Mouse (Mus musculus): Measurements from ENCODE around the gene Mcl1. TPM values are rescaled to one million over a fixed set of nuclear protein-coding genes. Genes with fewer than 3 reads are reported as not detected.

The Mcl1 gene
- polyA plus RNA-seq, 1 experiment: 46.4 TPM

DNA sequence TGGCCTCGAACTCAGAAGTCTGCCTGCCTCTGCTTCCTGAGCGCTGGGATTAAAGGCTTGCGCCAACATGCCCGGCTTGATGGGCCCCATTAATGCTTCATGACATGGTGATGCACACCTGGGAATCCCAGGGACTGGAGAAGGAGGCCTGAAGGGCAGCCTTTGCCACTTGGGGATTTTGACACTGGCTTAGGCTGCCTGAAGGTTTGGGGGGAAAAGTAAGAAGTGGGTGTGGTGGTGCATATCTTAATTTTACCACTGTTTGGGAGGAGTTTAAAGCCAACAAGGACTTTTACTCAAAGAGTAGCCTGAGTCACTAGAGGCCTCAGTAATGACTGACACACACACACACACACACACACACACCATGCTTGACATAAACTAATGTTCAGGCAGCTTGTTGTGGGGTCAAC lies 6.4 kb downstream of the Mcl1 start:
- Histone ChIP-seq H3K27me3 (ENCODE audit: control insufficient read depth, insufficient read depth, insufficient read length) (no peaks in the 10 kb centered on the region), H3ac (ENCODE audit: control insufficient read depth, insufficient read length, low read depth) (no peak overlapping the region), H3K36me3 (ENCODE audit: control insufficient read depth, insufficient read depth) (peaks cover 54% of the 10 kb centered on the region), H3K4me3 (ENCODE audit: insufficient read depth, poor library complexity, severe bottlenecking) (no peak overlapping the region), H3K79me3 (ENCODE audit: low read depth) (peaks cover 81% of the 10 kb centered on the region), H3K79me2 (ENCODE audit: control insufficient read depth, insufficient read depth) (peaks cover 98% of the 10 kb centered on the region)
- TF ChIP-seq USF1 (IDR thresholded peaks at IDR 0.05; ENCODE audit: low read depth): no peak
- no peak for TF ChIP-seq MAX (IDR thresholded peaks at IDR 0.05)
- TF ChIP-seq MYOD1 (IDR thresholded peaks at IDR 0.05; ENCODE audit: control insufficient read depth, insufficient read length, low read depth): no peak
- no peak for TF ChIP-seq CTCF (IDR thresholded peaks at IDR 0.05; ENCODE audit: control insufficient read depth, insufficient read depth, insufficient read length)
- no peak for TF ChIP-seq MYOG (IDR thresholded peaks at IDR 0.05; ENCODE audit: control insufficient read depth, extremely low read depth, insufficient read length)
- no peak for TF ChIP-seq FOSL1 (IDR thresholded peaks at IDR 0.05; ENCODE audit: insufficient read depth, low read length, poor library complexity, severe bottlenecking)
- TF ChIP-seq CEBPB (IDR thresholded peaks at IDR 0.05; ENCODE audit: low read depth): no peak

DNA sequence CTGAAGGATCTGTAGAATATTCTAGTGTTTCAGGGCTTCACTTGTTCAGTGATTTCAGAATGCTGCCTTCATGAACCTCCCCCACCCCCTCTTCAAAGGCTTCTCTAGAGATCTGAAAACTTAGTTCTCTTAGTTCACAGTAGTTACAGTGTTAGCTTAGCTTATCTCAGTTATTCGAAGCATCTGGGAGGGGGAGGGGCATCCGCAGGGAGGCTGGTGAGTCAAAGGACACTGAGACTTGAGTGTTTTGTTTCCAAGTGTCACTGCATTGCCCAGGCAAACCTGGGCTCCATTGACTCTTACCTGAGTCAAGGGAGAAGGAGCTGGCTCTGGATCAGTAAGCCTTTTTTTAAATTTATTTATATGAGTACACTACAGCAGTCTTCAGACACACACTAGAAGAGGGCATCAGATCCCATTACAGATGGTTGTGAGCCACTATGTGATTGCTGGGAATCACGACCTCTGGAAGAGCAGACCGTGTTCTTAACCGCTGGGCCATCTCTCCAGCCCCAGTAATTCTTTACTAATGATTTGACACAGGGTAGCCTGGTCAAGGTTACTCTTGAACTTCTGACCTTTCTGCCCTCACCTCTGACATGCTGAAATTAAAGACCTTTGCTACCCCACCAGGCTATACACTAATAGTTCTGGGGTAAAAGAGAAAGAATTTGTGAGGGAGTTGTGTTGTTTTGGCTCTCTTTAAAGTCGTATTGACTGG lies 7.7 kb downstream of the Mcl1 start:
- Histone ChIP-seq H3ac (ENCODE audit: control insufficient read depth, insufficient read length, low read depth) (no peak overlapping the region), H3K36me3 (ENCODE audit: control insufficient read depth, insufficient read depth) (peaks cover 41% of the 10 kb centered on the region), H3K79me3 (ENCODE audit: low read depth) (peaks cover 78% of the 10 kb centered on the region), H3K79me2 (ENCODE audit: control insufficient read depth, insufficient read depth) (peaks cover 98% of the 10 kb centered on the region), H3K4me3 (ENCODE audit: insufficient read depth, poor library complexity, severe bottlenecking) (no peak overlapping the region), H3K27me3 (ENCODE audit: control insufficient read depth, insufficient read depth, insufficient read length) (no peaks in the 10 kb centered on the region)
- TF ChIP-seq CEBPB (IDR thresholded peaks at IDR 0.05; ENCODE audit: low read depth) (no peak), USF1 (IDR thresholded peaks at IDR 0.05; ENCODE audit: low read depth) (no peak), MYOD1 (IDR thresholded peaks at IDR 0.05; ENCODE audit: control insufficient read depth, insufficient read length, low read depth) (no peak), FOSL1 (IDR thresholded peaks at IDR 0.05; ENCODE audit: insufficient read depth, low read length, poor library complexity, severe bottlenecking) (no peak), MAX (IDR thresholded peaks at IDR 0.05) (no peak), CTCF (IDR thresholded peaks at IDR 0.05; ENCODE audit: control insufficient read depth, insufficient read depth, insufficient read length) (no peak), MYOG (IDR thresholded peaks at IDR 0.05; ENCODE audit: control insufficient read depth, extremely low read depth, insufficient read length) (no peak)

DNA sequence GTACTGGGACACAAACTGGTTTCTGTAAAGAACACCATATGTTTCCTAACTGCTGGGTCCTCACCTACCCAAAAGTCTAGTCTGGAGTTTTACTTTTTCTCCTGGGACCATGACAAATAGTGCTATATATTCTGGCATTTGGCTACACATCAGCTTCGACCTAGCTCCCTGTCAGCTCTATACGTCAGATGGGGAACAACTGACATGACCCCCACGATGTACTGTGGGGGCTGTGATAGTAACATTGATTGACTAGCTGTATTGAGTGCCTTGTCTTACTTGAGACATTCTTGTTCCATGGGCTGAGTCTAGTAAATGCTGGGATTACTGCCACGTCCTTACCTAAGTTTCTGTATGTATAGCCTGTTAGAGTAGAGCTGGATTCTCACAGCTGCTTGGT lies 8.9 kb downstream of the Mcl1 start:
- H3K27me3 ChIP-seq (ENCODE audit: control insufficient read depth, insufficient read depth, insufficient read length): no peaks in the 10 kb centered on the region
- H3K4me3 ChIP-seq (ENCODE audit: insufficient read depth, poor library complexity, severe bottlenecking): no peak overlapping the region
- peaks cover 76% of the 10 kb centered on the region for H3K79me3 ChIP-seq (ENCODE audit: low read depth)
- H3K36me3 ChIP-seq (ENCODE audit: control insufficient read depth, insufficient read depth): peaks cover 28% of the 10 kb centered on the region
- TF ChIP-seq MYOG (IDR thresholded peaks at IDR 0.05; ENCODE audit: control insufficient read depth, extremely low read depth, insufficient read length): no peak
- TF ChIP-seq CTCF (IDR thresholded peaks at IDR 0.05; ENCODE audit: control insufficient read depth, insufficient read depth, insufficient read length): no peak
- no peak for TF ChIP-seq MAX (IDR thresholded peaks at IDR 0.05)
- no peak for TF ChIP-seq CEBPB (IDR thresholded peaks at IDR 0.05; ENCODE audit: low read depth)
- TF ChIP-seq FOSL1 (IDR thresholded peaks at IDR 0.05; ENCODE audit: insufficient read depth, low read length, poor library complexity, severe bottlenecking): no peak
- TF ChIP-seq USF1 (IDR thresholded peaks at IDR 0.05; ENCODE audit: low read depth): no peak
- TF ChIP-seq MYOD1 (IDR thresholded peaks at IDR 0.05; ENCODE audit: control insufficient read depth, insufficient read length, low read depth): no peak
- peaks cover 98% of the 10 kb centered on the region for H3K79me2 ChIP-seq (ENCODE audit: control insufficient read depth, insufficient read depth)
- peak overlapping the region; percentile 14 for H3ac ChIP-seq (ENCODE audit: control insufficient read depth, insufficient read length, low read depth)

DNA sequence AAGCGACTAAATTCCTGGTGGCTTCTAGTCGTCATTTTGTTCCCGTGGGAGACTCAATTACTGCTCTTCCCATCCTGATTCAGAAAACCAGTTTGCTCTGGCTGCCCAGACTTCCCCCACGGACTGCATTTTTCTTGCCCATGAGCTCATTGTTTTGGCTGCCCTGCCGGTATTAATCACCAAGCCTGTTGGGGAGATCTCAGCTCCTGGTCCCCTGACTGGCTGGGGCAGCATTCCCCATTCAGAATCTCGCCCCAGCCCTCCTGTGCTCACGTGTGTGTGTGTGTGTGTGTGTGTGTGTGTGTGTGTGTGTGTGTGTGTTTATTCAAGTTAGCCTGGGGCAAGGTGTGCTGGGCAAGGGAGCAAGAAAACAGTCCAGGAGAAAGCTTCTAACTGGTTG lies 9.4 kb downstream of the Mcl1 start:
- Histone ChIP-seq H3K27me3 (ENCODE audit: control insufficient read depth, insufficient read depth, insufficient read length) (no peaks in the 10 kb centered on the region), H3K4me3 (ENCODE audit: insufficient read depth, poor library complexity, severe bottlenecking) (no peak overlapping the region), H3K36me3 (ENCODE audit: control insufficient read depth, insufficient read depth) (peaks cover 26% of the 10 kb centered on the region), H3K79me2 (ENCODE audit: control insufficient read depth, insufficient read depth) (peaks cover 98% of the 10 kb centered on the region), H3K79me3 (ENCODE audit: low read depth) (peaks cover 75% of the 10 kb centered on the region), H3ac (ENCODE audit: control insufficient read depth, insufficient read length, low read depth) (peak overlapping the region; percentile 14)
- TF ChIP-seq USF1 (IDR thresholded peaks at IDR 0.05; ENCODE audit: low read depth) (peak; percentile 7), MAX (IDR thresholded peaks at IDR 0.05) (no peak)

DNA sequence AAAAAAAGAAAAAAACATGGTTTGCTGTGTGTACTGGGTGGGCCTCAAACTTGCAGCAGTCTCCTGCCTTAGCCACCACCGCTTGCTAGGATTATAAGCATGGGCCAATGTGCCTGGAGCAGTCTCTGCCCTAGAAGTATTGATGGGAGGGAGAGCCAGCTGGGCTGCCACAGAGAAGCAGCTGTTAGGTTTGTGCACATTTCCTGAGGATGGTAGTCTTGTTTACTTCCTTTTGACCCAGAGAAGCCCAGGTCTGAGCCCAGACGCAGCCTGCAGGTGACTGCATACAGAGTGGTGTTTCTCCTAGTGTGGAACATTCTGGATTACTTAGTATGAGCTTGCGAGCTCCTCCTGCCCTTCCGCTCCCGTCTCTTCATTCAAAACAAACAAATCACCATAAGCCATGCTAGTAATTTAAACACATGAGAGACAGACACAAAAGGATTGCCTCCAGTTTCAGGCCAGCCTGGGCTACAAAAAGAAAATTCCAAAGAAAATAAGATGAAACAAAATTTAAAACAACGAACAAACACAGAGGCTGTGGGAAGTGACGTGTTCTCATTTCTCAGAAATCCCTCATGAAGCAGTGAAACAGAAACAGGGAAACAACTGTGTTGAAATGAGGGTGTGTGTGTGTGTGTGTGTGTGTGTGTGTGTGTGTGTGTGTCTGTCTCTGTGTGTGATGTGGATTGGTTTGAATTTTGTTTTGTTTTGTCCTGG lies 10.2 kb downstream of the Mcl1 start:
- Histone ChIP-seq H3K36me3 (ENCODE audit: control insufficient read depth, insufficient read depth) (peaks cover 27% of the 10 kb centered on the region), H3K79me2 (ENCODE audit: control insufficient read depth, insufficient read depth) (peaks cover 98% of the 10 kb centered on the region)

More for the DNA sequence above, 10.2 kb downstream of the Mcl1 start:
- Histone ChIP-seq H3K79me3 (ENCODE audit: low read depth) (peaks cover 69% of the 10 kb centered on the region), H3K27me3 (ENCODE audit: control insufficient read depth, insufficient read depth, insufficient read length) (no peaks in the 10 kb centered on the region), H3K4me3 (ENCODE audit: insufficient read depth, poor library complexity, severe bottlenecking) (no peak overlapping the region), H3ac (ENCODE audit: control insufficient read depth, insufficient read length, low read depth) (no peak overlapping the region)
- TF ChIP-seq MYOD1 (IDR thresholded peaks at IDR 0.05; ENCODE audit: control insufficient read depth, insufficient read length, low read depth): no peak
- TF ChIP-seq MYOG (IDR thresholded peaks at IDR 0.05; ENCODE audit: control insufficient read depth, extremely low read depth, insufficient read length): no peak
- TF ChIP-seq CEBPB (IDR thresholded peaks at IDR 0.05; ENCODE audit: low read depth): no peak
- no peak for TF ChIP-seq USF1 (IDR thresholded peaks at IDR 0.05; ENCODE audit: low read depth)
- no peak for TF ChIP-seq MAX (IDR thresholded peaks at IDR 0.05)
- TF ChIP-seq FOSL1 (IDR thresholded peaks at IDR 0.05; ENCODE audit: insufficient read depth, low read length, poor library complexity, severe bottlenecking): no peak
- no peak for TF ChIP-seq CTCF (IDR thresholded peaks at IDR 0.05; ENCODE audit: control insufficient read depth, insufficient read depth, insufficient read length)

Measured in C2C12 (cell line).